Mouse (Mus musculus): Measurements from ENCODE around the gene Ahcy. TPM values are rescaled to one million over a fixed set of nuclear protein-coding genes. Genes with fewer than 3 reads are reported as not detected.
"Not testable (repeated sequence)": the region's sequence is repeated elsewhere in the genome, so short reads cannot be mapped to it uniquely, and the experiment has no call there.

Gene Ahcy
- polyA plus RNA-seq, 1 experiment from 2014 or later, result 46.7 TPM

DNA sequence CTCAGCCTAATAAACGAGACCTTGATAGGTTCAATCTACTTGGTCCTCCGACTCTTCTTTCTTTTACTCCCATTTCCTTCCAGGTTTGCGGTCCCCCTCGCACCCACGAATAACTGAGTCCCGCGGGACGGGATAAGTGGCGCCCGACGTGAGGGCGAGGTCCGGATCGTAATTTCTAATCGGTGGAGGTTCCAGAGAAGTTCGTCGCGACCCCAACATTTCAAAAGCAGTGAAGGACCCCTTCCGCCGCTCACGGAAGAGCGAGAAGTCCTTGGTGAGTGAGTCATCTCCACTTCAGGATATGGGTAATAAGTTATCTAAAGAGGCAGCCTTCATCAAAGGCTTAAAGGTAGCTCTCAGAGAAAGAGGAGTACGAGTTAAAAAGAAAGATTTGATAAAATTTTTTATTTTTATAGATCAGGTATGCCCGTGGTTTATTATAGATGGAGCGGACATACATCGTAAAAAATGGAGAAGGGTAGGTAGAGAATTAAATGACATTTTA lies 56.0 kb downstream of the Ahcy start, which contains the start of gene Gm14226:
Gene Gm14226, plus strand, starts transcription at position 16 of the 505 bp plus-strand sequence.
- not testable (repeated sequence) for H3K36me3 ChIP-seq (ENCODE audit: control insufficient read depth, insufficient read depth, low read length); H3K9me3 ChIP-seq (ENCODE audit: control insufficient read depth, low read length); H3K4me1 ChIP-seq (ENCODE audit: control insufficient read depth in 2 of 2, insufficient read depth in 2 of 2, low read length in 2 of 2); ATAC-seq (ENCODE audit: insufficient number of reproducible peaks, insufficient read depth, low FRiP score, low read depth)
- peak within 1 kb of the TSS; percentile 74 for H3K9ac ChIP-seq (ENCODE audit: low read length)
- peak within 1 kb of the TSS; percentile 29 to 60; a peak in 2 of 4 replicates for H3K27ac ChIP-seq (replicated peaks in 1 of 2; ENCODE audit: control insufficient read depth in 1 of 2, insufficient read depth in 1 of 2, low read depth in 2 of 2, low read length in 2 of 2)
- H3K27me3 ChIP-seq (ENCODE audit: control insufficient read depth, insufficient read depth, low read length), result peaks cover 16% of the 10 kb centered on the region; the same call in 1 of the 2 replicates
- under 1% methylated on average over 23 of the region's 26 CpGs for WGBS
- H3K4me3 ChIP-seq (ENCODE audit: control insufficient read depth in 1 of 2, insufficient read depth in 1 of 2, low read depth in 1 of 2, low read length in 2 of 2), result peak within 1 kb of the TSS; percentile 40 to 55
- H3K4me2 ChIP-seq (ENCODE audit: low read length), result peak within 1 kb of the TSS; percentile 96

DNA sequence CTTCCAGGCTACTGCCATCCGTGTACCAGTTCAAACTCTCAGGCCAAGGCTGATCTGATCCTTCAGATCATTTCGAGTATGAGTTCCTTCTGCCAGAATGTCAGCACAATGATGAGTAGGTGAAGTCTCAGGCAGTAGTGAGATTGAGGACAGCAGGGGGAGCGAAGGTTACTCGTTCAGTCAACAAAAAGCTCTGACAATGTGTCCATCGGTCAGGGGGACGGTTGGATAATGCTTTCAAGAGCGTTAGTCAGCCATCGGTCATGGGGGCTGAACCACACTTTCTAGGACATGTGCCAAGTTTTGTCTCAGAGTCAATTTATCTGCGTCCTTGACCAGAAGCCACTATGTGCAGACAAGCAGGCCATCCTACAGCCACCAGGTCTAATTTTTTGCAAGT lies 57.5 kb downstream of the Ahcy start:
- not testable (repeated sequence) for H3K4me3 ChIP-seq (ENCODE audit: control insufficient read depth in 1 of 2, insufficient read depth in 1 of 2, low read depth in 1 of 2, low read length in 2 of 2); H3K27ac ChIP-seq (replicated peaks in 1 of 2; ENCODE audit: control insufficient read depth in 1 of 2, insufficient read depth in 1 of 2, low read depth in 2 of 2, low read length in 2 of 2); H3K9ac ChIP-seq (ENCODE audit: low read length); H3K4me2 ChIP-seq (ENCODE audit: low read length); H3K4me1 ChIP-seq (ENCODE audit: control insufficient read depth in 2 of 2, insufficient read depth in 2 of 2, low read length in 2 of 2); ATAC-seq (ENCODE audit: insufficient number of reproducible peaks, insufficient read depth, low FRiP score, low read depth); H3K9me3 ChIP-seq (ENCODE audit: control insufficient read depth, low read length); H3K36me3 ChIP-seq (ENCODE audit: control insufficient read depth, insufficient read depth, low read length)
- peaks cover 20% of the 10 kb centered on the region; the same call in 1 of the 2 replicates for H3K27me3 ChIP-seq (ENCODE audit: control insufficient read depth, insufficient read depth, low read length)
- WGBS, result 21% methylated on average over 6 of the region's 9 CpGs

DNA sequence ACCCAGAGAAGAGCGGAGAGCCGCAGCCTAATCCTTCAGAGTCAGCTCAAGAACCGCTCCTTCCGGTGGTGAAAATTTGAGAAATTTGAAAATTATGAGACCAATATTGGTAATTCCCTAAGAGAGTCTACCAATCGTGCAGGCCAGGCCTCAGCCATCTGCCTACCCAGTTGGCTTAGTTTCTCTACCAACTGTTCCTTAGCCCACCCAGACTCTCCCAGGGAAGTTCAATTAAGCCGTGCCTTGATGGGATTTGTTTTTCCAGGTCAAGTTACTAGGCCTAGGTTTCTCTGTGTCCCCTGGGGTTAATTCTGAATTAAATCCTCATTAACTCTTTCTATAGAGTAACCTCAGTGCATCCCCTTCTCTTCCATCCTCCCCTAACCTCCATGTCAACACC lies 61.3 kb downstream of the Ahcy start:
- H3K36me3 ChIP-seq (ENCODE audit: control insufficient read depth, insufficient read depth, low read length), result no peaks in the 10 kb centered on the region
- H3K4me1 ChIP-seq (ENCODE audit: control insufficient read depth in 2 of 2, insufficient read depth in 2 of 2, low read length in 2 of 2), result no peaks in the 10 kb centered on the region
- H3K9ac ChIP-seq (ENCODE audit: low read length), result no peak overlapping the region
- no peak overlapping the region for H3K4me2 ChIP-seq (ENCODE audit: low read length)
- peaks cover 15% of the 10 kb centered on the region; the same call in 1 of the 2 replicates for H3K27me3 ChIP-seq (ENCODE audit: control insufficient read depth, insufficient read depth, low read length)
- ATAC-seq (ENCODE audit: insufficient number of reproducible peaks, insufficient read depth, low FRiP score, low read depth), result no peak
- no peak overlapping the region for H3K27ac ChIP-seq (replicated peaks in 1 of 2; ENCODE audit: control insufficient read depth in 1 of 2, insufficient read depth in 1 of 2, low read depth in 2 of 2, low read length in 2 of 2)
- no peak overlapping the region for H3K4me3 ChIP-seq (ENCODE audit: control insufficient read depth in 1 of 2, insufficient read depth in 1 of 2, low read depth in 1 of 2, low read length in 2 of 2)
- 83% methylated on average over 6 of the region's 6 CpGs for WGBS
- no peaks in the 10 kb centered on the region for H3K9me3 ChIP-seq (ENCODE audit: control insufficient read depth, low read length)

GRCm38 (mm10) chr2:155011086-155011656 lies 63.1 kb downstream of the Ahcy start:
- Histone ChIP-seq H3K27me3 (ENCODE audit: control insufficient read depth, insufficient read depth, low read length) (peaks cover 15% of the 10 kb centered on the region; the same call in 1 of the 2 replicates), H3K9ac (ENCODE audit: low read length) (no peak overlapping the region), H3K4me3 (ENCODE audit: control insufficient read depth in 1 of 2, insufficient read depth in 1 of 2, low read depth in 1 of 2, low read length in 2 of 2) (no peak overlapping the region), H3K4me1 (ENCODE audit: control insufficient read depth in 2 of 2, insufficient read depth in 2 of 2, low read length in 2 of 2) (no peaks in the 10 kb centered on the region), H3K27ac (replicated peaks in 1 of 2; ENCODE audit: control insufficient read depth in 1 of 2, insufficient read depth in 1 of 2, low read depth in 2 of 2, low read length in 2 of 2) (no peak overlapping the region), H3K4me2 (ENCODE audit: low read length) (no peak overlapping the region), H3K9me3 (ENCODE audit: control insufficient read depth, low read length) (no peaks in the 10 kb centered on the region), H3K36me3 (ENCODE audit: control insufficient read depth, insufficient read depth, low read length) (no peaks in the 10 kb centered on the region)
- 35% methylated on average over 3 of the region's 3 CpGs for WGBS
- no peak for ATAC-seq (ENCODE audit: insufficient number of reproducible peaks, insufficient read depth, low FRiP score, low read depth)

Other genes with a start within 250 kb of the Ahcy start
- gene Eif2s2, start 181.6 kb downstream of the Ahcy start, polyA plus RNA-seq (2014; fragmentation: Nextera tagmentation; extraction: Ambion mirVana), result 67.3 and 72.8 TPM in 2 replicates
- gene Gm14226, start 56.2 kb downstream of the Ahcy start, polyA plus RNA-seq (2014; fragmentation: Nextera tagmentation; extraction: Ambion mirVana), result 0.61 and 0.69 TPM in 2 replicates
- 37.1 and 39.8 TPM in 2 replicates for gene Itch, start 59.0 kb upstream of the Ahcy start, polyA plus RNA-seq (2014; fragmentation: Nextera tagmentation; extraction: Ambion mirVana)
- gene Dynlrb1, start 162.0 kb upstream of the Ahcy start, polyA plus RNA-seq (2014; fragmentation: Nextera tagmentation; extraction: Ambion mirVana), result 491 and 511 TPM in 2 replicates
- gene Map1lc3a, start 201.8 kb upstream of the Ahcy start, polyA plus RNA-seq (2014; fragmentation: Nextera tagmentation; extraction: Ambion mirVana), result 359 and 441 TPM in 2 replicates

All from heart, embryonic 14.5 days (tissue).